Mouse (Mus musculus) forebrain, embryonic 10.5 days (tissue): ENCODE results near the gene Prune2. TPM values are rescaled to one million over a fixed set of nuclear protein-coding genes. Genes with fewer than 3 reads are reported as not detected.

Experiments used
- DNase-seq: peaks from one replicate; pipeline ENCODE4 v3.0.0-alpha.2; 2017; ENCODE audit warnings: low spot score; ENCODE audit errors: extremely low spot score
- H3K27ac ChIP-seq: fragments of 300-500 bp; sonication (generic); 2 replicates; pipeline ENCODE4 v1.5.1; 2016; ENCODE audit warnings: mild to moderate bottlenecking
- H3K27me3 ChIP-seq: fragments of 300-500 bp; sonication (generic); 2 replicates; pipeline ENCODE4 v1.6.1; 2016; ENCODE audit warnings: mild to moderate bottlenecking; ENCODE audit not compliant: poor library complexity, severe bottlenecking
- H3K36me3 ChIP-seq: fragments of 300-500 bp; sonication (generic); replicated peaks from 2 replicates; pipeline ENCODE4 v1.6.1; 2016; ENCODE audit warnings: mild to moderate bottlenecking, moderate library complexity
- H3K4me1 ChIP-seq: fragments of 300-500 bp; sonication (generic); 2 replicates; pipeline ENCODE4 v1.6.1; 2016
- H3K4me3 ChIP-seq: fragments of 300-500 bp; sonication (generic); 2 replicates; pipeline ENCODE4 v1.5.1; 2016; ENCODE audit warnings: mild to moderate bottlenecking, moderate library complexity
- H3K9me3 ChIP-seq: fragments of 300-500 bp; sonication (generic); 2 replicates; pipeline ENCODE4 v1.6.1; 2016; ENCODE audit warnings: mild to moderate bottlenecking, moderate library complexity
- WGBS: fragments of 180-500 bp; shearing (Covaris S2); methylation state at CpG from one replicate; pipeline ENCODE4 v1.1.7; 2016; 5-methylcytosine and 5-hydroxymethylcytosine counted together
- polyA plus RNA-seq: library from polyadenylated mRNA; unstranded; fragments of >200 nt; fragmentation: Nextera tagmentation; extraction: Ambion mirVana; gene quantifications from 2 replicates; pipeline ENCODE4 v1.2.1, GENCODE M21; 2016

The Prune2 gene
- polyA plus RNA-seq, 1 experiment from 2014 or later = 1.5 TPM

DNA sequence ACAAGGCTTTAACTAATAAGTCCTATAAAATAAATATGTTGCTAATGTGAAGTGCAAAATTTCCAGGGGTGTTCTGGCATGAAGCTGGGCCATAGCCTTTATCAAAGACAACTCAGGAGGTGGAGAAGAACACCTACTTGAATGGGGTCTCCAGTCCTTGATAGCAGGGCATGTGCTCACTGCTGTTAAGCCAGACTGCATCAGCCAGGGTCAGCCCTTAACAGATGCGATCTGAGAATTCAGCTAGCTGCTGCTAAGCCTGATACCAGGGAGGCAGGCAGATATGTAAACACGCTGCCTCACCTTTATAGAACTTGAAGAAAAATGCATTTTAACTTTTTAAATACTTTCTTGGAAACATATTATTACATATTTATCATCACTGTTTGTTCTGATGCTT, 57.2 kb downstream of the Prune2 start:
- no peaks in the 10 kb centered on the region for H3K27me3 ChIP-seq
- no peak for DNase-seq
- 82% methylated on average over 2 of the region's 2 CpGs for WGBS
- no peaks in the 10 kb centered on the region for H3K9me3 ChIP-seq
- no peaks in the 10 kb centered on the region for H3K4me1 ChIP-seq
- H3K27ac ChIP-seq = no peak overlapping the region
- H3K36me3 ChIP-seq = no peaks in the 10 kb centered on the region
- no peak overlapping the region for H3K4me3 ChIP-seq

DNA sequence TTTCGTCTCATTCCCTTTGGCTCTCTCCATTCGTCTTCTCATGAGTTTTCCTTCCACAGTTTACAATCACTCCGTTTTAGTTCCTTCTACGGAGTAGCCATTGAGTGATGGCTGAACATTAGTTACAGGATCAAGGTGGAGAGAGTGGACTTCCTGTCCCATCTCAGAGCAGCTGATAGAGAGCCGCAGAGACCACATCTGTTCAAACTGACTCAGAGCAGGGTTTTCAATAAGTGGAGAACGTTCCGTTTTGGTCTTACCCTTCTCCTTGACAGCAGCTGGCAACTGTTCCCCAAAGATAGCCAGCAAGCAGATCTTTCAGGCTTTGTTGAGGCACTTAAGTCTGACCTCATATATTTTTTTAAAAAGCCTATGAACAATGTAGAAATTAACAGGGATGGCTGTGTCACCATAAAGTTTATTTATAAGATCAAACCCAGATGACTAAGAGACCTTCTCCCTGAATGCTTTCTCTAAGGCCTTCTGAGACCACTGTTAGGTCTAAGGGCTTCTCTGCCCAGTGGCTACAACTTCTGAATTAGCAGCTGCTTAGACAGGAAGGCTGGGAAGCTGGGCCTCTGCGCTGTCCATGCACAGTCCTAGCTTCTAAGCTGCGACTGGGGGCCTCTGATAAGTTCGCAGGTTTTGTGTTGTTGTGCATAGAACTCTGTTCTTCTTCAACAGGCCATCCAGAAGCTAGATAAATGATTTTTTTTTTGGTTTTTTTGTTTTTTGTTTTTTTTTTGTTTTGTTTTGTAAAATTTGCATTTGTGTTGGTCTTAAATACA, 58.6 kb downstream of the Prune2 start:
- Histone ChIP-seq H3K4me3 (no peak overlapping the region), H3K4me1 (no peaks in the 10 kb centered on the region), H3K27me3 (no peaks in the 10 kb centered on the region), H3K9me3 (no peaks in the 10 kb centered on the region), H3K36me3 (no peaks in the 10 kb centered on the region), H3K27ac (no peak overlapping the region)
- 84% methylated on average over 10 of the region's 10 CpGs for WGBS
- no peak for DNase-seq

DNA sequence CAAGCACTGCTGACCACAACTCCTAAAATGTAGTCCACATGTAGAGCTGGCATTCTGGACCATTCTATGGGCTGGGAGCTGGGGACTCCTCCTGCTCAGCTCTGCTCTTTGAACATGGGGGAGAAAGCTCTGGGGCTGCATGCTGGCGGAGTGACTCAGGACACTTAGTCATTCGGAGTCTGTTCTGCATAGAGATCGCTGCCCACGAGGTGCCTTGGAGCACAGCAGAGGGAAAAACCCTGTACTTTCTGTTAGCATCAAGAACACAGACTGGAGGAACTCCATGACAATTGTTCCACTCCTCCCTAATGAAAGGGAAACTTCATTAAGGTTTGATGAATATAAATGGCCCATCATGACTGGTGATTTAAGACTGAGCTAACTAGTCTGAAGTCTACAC, 68.8 kb downstream of the Prune2 start:
- WGBS = 84% methylated on average over 4 of the region's 4 CpGs

DNA sequence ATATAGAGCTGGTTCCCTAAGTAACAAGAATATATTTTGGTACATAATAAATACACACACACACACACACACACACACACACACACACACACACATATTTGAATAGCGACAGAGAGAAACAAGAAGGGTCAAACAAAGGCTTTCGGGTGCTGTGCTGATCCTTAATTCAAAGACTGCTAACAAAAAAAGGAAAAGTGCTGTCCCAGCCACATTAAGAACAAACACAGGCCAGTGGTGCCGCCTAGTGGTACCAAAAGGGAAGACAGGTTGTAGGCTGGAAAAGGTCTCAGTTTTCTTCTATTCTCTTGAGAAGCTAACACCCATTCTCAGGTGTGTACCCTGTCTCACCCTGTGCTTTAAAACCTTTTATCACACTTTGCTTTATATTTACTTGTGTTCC, 74.4 kb downstream of the Prune2 start:
- peak; percentile 63 for DNase-seq
- WGBS = 4% methylated on average over 3 of the region's 3 CpGs
- no peak overlapping the region for H3K4me3 ChIP-seq
- no peaks in the 10 kb centered on the region for H3K27me3 ChIP-seq
- no peaks in the 10 kb centered on the region for H3K36me3 ChIP-seq
- H3K27ac ChIP-seq = no peak overlapping the region
- no peaks in the 10 kb centered on the region for H3K9me3 ChIP-seq
- H3K4me1 ChIP-seq = peaks cover 18% of the 10 kb centered on the region

More for the DNA sequence above, 68.8 kb downstream of the Prune2 start:
- Histone ChIP-seq H3K4me1 (peaks cover 19% of the 10 kb centered on the region), H3K27ac (no peak overlapping the region), H3K9me3 (no peaks in the 10 kb centered on the region), H3K27me3 (no peaks in the 10 kb centered on the region), H3K4me3 (no peak overlapping the region), H3K36me3 (no peaks in the 10 kb centered on the region)
- no peak for DNase-seq

DNA sequence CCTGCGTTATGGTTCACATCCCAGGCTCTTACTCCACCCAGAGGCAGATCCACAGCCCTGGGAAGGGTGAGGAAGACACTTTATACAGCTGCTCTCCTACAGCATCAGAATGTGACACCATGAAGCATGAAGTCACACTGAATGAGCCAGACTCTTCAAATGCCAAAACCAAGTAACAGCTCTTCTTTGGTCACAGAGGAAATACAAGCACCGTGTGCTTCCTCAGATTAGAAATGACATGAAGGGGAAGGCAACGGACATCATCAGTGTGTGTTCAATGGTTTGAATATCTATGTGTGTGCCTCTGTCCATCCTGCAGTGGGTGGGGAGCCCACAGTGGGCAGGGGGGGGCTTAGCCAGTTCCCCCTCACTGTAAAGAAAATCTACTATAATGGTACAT, 76.4 kb downstream of the Prune2 start:
- no peak for DNase-seq
- H3K9me3 ChIP-seq = no peaks in the 10 kb centered on the region
- WGBS = 81% methylated on average over 3 of the region's 3 CpGs
- H3K4me3 ChIP-seq = no peak overlapping the region
- H3K27me3 ChIP-seq = no peaks in the 10 kb centered on the region
- H3K4me1 ChIP-seq = peaks cover 18% of the 10 kb centered on the region
- H3K27ac ChIP-seq = no peak overlapping the region
- H3K36me3 ChIP-seq = no peaks in the 10 kb centered on the region

DNA sequence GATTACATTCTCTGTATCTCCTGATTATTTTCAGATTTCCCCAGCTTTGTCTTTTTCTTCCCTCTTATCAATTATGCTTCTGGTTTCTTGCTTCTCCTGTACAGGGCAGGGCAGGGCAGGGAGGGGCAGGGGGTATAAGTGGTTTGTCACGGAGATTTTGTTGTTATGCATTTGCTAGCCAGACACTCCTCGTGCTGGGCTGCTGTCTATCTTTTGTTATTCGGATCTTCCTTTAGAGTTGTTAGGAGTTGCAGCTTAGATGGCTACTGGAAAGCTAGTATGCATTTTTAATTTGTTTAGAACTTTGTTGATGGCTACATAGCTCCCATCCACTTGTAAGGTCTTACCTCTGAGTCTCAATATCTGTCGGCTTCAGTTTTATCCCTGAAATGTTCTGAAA, 91.0 kb downstream of the Prune2 start:
- H3K27me3 ChIP-seq = no peaks in the 10 kb centered on the region
- 78% methylated on average over 4 of the region's 4 CpGs for WGBS

DNA sequence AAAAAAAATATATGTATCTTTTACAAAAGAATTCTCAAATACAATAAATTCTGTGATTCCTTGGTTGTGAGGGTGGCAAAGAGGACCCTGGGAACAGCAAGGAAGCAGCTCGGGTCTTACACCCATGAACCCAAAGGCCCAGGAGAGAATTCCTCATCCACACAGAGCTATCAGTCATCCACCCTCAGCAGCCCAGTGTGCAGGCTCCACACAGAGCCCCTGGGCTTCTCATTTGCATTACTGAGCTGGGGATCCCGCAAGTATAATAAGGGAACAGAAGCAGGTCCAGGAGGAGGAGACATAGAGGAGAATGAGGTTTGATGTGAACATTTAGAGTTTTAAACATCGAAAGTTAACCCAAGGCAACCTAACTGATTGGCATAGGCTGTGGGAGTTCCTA, 100.0 kb downstream of the Prune2 start:
- no peak for DNase-seq
- Histone ChIP-seq H3K4me3 (no peak overlapping the region), H3K36me3 (no peaks in the 10 kb centered on the region), H3K9me3 (no peaks in the 10 kb centered on the region), H3K27ac (no peak overlapping the region), H3K4me1 (no peaks in the 10 kb centered on the region), H3K27me3 (no peaks in the 10 kb centered on the region)
- WGBS = 43% methylated on average over 3 of the region's 3 CpGs

More for the DNA sequence above, 91.0 kb downstream of the Prune2 start:
- Histone ChIP-seq H3K36me3 (no peaks in the 10 kb centered on the region), H3K4me3 (no peak overlapping the region), H3K27ac (no peak overlapping the region), H3K4me1 (no peaks in the 10 kb centered on the region), H3K9me3 (peaks cover 11% of the 10 kb centered on the region)
- DNase-seq = no peak

DNA sequence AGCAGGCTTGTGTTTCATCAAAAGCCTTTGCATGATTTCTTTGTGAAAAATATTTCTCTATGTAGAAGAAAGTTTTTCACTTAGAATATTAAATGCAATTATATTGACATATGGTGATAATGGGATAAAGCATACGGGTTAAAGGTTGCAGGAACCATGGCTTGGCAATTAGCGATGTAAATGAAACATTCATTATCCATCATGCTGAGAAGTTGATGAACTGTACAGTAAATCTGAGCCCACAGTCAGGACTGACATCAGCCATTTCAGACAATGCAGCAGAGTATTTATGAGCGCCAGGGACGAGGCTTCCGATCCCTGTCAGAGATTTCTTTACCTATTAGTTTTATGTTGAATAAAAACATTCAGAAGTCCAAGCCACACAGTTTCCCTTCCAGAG, 104.2 kb downstream of the Prune2 start:
- DNase-seq = no peak
- Histone ChIP-seq H3K36me3 (no peaks in the 10 kb centered on the region), H3K27ac (no peak overlapping the region), H3K4me1 (no peaks in the 10 kb centered on the region), H3K4me3 (no peak overlapping the region), H3K27me3 (no peaks in the 10 kb centered on the region), H3K9me3 (no peaks in the 10 kb centered on the region)
- WGBS = 92% methylated on average over 5 of the region's 5 CpGs

DNA sequence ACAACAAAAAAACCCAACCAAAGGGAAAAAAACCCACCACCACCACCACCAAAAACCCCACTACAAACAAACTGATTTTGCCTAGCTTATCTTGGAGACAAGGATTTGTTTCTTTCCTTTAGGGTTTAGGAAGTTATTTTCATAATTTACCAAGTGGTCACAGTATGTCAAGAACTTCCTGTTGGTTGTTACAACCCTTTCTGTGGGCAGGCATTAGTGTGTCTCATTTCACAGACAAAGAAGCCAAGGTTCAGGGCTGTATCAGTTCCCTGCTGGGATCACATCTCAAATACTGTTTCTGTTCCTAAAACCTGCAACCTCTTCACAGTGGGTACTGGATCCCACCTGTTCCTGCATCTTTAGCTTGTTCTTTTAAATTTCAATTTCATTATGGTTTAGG, 108.5 kb downstream of the Prune2 start:
- H3K9me3 ChIP-seq = no peaks in the 10 kb centered on the region
- no peaks in the 10 kb centered on the region for H3K36me3 ChIP-seq
- H3K27me3 ChIP-seq = no peaks in the 10 kb centered on the region
- DNase-seq = no peak
- H3K27ac ChIP-seq = no peak overlapping the region
- no peak overlapping the region for H3K4me3 ChIP-seq
- no peaks in the 10 kb centered on the region for H3K4me1 ChIP-seq

DNA sequence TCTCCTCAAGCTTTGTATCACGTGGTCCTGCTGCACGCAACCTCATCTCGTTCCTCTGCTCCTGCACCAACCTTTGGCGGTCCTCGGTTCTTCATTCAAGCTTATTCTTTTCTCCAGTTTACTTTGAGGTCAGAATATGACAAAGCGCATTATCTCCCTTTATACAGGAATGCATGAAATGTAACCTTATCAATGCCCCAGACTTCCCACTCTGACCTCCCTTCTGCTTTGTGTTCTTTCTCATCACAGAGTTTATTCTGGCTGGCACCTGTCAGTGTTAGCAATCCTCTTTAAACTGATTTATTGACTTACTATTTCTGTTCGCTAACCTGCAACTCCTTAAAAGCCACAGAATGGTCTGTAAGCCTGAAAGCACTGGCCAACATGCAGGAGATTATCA, 113.1 kb downstream of the Prune2 start:
- Histone ChIP-seq H3K27ac (no peak overlapping the region), H3K9me3 (no peaks in the 10 kb centered on the region), H3K27me3 (no peaks in the 10 kb centered on the region), H3K4me3 (no peak overlapping the region), H3K4me1 (no peaks in the 10 kb centered on the region), H3K36me3 (no peaks in the 10 kb centered on the region)
- no peak for DNase-seq
- 94% methylated on average over 7 of the region's 7 CpGs for WGBS

DNA sequence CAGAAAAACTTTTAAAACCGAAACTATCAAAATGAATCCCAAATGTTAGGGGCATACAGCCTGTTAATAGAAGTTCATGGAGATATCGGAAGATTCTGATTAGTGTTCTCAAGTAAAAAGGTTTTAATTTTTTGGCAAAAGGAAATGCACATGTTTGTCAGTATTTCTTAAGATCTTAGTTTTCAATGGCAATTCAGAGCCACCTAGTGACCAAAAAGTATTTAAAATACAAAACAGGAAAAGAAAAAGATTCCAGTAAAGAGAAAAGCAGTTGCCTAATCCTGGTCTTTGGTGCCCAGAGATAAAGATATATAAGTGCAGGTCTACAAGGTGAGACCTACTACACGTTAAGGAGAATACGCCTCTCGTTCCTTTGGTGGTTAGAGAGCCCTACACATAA, 115.3 kb downstream of the Prune2 start:
- 91% methylated on average over 5 of the region's 5 CpGs for WGBS
- Histone ChIP-seq H3K27me3 (no peaks in the 10 kb centered on the region), H3K4me3 (no peak overlapping the region), H3K4me1 (no peaks in the 10 kb centered on the region), H3K27ac (no peak overlapping the region), H3K9me3 (no peaks in the 10 kb centered on the region), H3K36me3 (no peaks in the 10 kb centered on the region)
- no peak for DNase-seq

DNA sequence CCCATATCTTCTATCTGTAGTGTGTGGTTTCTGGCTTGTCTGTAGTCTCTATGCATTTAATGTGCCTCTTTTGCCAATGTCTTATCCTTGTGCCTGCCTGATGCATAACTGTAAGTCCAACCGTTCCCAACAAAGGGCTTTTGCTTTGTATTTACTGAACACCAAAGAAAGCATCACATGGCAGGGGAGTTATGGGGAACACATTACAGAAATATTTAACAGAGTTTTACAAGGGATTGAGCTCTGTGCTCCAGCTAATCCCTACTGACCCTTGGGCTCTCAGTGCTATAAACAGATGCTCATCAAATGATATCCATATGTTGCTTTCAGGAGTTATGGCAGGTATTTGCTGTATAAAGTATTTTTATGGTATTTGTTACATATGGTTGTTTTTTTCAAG, 116.3 kb downstream of the Prune2 start:
- Histone ChIP-seq H3K9me3 (no peaks in the 10 kb centered on the region), H3K4me1 (no peaks in the 10 kb centered on the region), H3K36me3 (no peaks in the 10 kb centered on the region), H3K27me3 (no peaks in the 10 kb centered on the region), H3K27ac (no peak overlapping the region), H3K4me3 (no peak overlapping the region)
- 87% methylated on average over 1 of the region's 1 CpGs for WGBS
- no peak for DNase-seq

DNA sequence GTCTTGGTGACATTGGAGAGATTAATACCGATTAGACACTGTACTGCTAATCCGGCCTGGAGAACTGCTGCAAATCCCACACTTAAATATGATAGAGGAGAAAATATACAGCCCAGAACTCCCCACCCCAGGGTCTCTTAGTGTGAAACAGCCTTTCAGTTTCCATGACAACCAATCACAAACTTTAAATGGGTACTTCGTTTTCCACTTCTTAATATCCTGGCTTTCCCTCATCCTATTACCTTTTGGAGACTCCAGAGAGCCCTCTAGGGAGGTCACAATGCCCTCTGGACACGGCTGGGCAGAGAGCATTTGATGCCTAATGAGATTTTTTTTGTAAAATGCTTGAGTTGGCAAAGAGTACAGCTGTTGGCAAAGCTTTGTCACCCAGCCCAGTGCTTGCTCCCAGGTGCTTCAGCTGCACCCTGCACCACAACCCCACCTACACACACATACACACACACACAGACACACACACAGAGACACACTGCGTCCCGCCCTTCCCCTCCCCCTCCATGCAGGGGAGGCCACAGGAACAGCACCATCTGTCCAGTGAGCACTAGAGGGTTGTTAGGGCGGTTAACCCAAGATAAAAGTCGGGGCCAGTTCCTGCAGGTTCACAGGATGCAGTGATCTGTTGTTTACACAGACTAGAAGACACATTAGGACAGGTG, 122.9 kb downstream of the Prune2 start:
- WGBS = 67% methylated on average over 8 of the region's 8 CpGs
- H3K36me3 ChIP-seq = no peaks in the 10 kb centered on the region
- no peaks in the 10 kb centered on the region for H3K27me3 ChIP-seq
- H3K4me1 ChIP-seq = peaks cover 8% of the 10 kb centered on the region
- H3K9me3 ChIP-seq = no peaks in the 10 kb centered on the region
- DNase-seq = no peak
- no peak overlapping the region for H3K4me3 ChIP-seq
- H3K27ac ChIP-seq = no peak overlapping the region
